Mouse (Mus musculus) cortical plate, adult 2 months (tissue): ENCODE results near the gene Mapk8ip1.

Experiments used
- CTCF ChIP-seq: fragments of 200-500 bp; IDR thresholded peaks from 2 replicates; pipeline ENCODE4 v1.5.1; 2011; ENCODE audit warnings: mild to moderate bottlenecking, control low read depth, low read length; ENCODE audit not compliant: insufficient read depth; ENCODE audit errors: extremely low read depth
- POLR2A ChIP-seq: fragments of 200-500 bp; IDR thresholded peaks from 2 replicates; pipeline ENCODE4 v1.6.1; 2011; ENCODE audit warnings: mild to moderate bottlenecking, low read length, control low read depth; ENCODE audit not compliant: insufficient read depth; ENCODE audit errors: extremely low read depth

DNA sequence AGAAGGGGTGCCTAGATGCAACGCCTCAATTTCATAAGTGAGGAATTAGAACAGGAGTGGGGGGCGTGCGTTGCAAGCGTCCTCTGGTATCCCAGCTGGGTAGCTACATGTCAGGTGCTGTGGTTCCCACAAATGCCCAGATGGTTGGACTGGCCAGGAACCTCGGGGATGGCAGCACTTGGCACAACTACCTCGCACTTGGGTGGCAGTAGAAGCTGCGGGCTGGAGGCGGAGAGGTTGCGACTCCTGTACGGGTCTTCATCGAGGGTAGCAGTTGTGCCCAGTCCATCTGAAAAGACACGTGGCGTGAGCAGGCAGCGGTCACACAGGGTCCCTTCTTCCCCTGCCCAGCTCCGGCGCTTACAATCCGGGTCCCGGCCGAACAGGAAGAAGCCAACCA is 30.7 kb downstream of the Mapk8ip1 start:
- TF ChIP-seq CTCF, result no peak
- TF ChIP-seq POLR2A, result no peak
